Mouse (Mus musculus) T-helper 2 cell (primary cell): Measurements from ENCODE around the gene Serpinf1.

Experiments
- in situ Hi-C: fragments of 300-600 bp; cut with MboI, MseI; formaldehyde crosslinking; loops from one replicate; pipeline ENCODE4 v1.15.1; 2025; ENCODE audit warnings: high pct_unique_total_duplicates

The Serpinf1 gene

DNA sequence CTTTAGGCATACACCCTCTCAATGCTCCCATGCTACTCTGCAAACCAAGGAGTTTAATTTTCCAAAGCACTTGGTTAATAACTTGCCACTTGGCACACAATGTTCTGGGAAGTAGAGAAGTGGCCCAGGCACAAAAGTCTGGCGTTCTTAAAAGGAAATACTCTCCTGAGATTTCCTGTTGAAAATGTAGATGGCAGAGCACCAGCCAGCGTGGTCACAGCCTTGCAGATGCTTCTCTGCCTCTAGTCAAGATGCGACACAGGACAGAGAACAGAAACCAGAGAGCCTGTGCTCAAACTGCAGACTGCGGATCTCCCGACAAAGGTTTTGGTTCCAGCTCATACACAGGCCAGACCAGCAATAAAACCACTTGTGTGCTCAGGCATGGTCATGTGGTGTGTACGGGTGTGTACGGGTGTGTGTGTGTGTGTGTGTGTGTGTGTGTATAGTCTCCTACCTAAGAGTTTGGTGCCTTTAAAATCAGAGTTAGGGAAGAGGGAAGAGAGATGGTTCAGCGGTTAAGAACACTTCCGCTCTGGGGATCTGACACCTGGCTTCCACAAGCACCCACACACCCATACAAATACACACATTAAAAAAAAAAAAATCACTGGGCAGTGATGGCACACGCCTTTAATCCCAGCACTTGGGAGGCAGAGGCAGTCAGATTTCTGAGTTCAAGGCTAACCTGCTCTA, 32.7 kb upstream of the Serpinf1 start:
- in situ Hi-C loops, result no loop called here

DNA sequence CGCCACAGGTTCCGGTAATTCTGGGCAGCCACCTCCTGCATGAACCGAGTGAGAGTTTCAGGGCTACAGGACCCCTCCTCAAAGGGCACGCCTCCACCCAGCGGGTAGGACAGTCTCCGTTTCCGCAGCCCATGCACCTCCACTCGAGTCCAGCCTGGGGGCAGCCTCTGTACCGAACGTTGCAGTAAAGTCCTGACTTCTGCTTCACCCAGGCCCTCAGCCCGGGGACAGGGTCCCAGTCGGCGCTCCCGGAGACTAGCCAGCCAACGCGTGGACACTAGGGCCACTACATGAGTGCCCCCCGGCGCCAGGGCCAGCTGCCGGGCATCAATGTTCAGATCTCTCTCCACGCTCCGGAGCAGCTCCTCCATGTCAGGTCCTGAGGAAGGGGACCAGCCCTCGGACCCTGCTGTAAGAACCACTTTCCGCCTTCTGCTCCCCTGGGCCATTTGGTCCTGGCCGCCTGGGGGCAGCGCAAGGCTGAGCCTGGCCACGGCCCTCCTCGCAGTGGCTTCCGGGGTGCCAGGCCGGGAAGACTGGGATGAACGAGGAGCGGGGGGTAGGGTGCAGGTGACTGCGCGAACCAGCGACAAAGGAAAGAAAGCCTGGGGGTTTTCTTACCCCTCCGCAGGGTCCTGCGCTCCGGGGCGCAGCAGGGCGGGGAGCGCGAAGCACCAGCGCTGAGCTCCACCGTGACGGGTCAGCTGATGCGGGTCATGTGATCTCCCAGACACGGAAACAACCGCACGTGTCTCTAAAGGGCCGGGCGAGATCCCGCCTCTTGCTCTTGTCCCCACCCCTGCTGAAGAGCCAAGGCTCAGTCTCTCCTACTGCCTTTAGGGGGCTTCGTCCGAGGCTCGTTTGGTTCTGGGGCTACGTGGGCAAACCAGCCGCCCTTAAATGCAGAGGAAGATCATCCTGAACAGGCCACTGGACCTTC, 31.8 kb upstream of the Serpinf1 start, which contains the start of gene Wdr81:
Gene Wdr81 (minus strand): TSS at position 727 of the 940 bp plus-strand sequence.
- in situ Hi-C loops, result no loop called here

DNA sequence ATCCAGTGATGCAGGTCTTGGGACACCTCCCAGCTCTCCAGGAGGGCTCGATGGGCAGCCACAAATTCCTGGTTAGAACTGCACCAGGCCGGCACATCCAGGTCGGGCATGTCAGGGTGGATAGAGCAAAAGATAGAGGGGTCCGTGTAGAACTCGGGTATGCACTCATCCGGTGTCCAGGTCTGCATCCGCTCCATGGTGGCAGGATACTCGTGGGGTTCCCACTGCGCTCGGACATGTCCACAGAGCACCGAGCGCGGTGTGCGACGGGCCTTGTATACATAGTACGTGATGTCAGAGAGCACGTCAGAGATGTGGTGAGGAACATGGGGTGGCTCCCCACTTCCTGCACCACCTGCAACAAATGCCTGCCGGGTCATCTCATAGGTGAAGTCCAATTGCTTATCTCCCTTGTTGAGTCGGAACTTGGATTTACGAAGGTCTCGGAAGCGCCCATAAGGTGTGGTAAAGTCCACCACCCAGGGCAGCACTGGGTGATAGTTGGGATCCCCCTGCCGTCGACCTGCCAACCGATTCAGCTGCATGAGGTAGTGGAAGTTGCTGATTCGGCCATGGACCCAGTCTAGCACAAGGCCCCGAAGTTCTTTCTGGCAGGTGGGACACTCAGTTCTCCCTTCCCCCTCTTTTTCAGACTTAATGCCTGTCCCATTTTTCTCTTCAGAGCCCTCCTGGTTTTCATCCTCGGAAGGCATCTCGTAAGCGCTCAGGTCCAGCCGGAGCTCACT, 30.5 kb upstream of the Serpinf1 start:
- in situ Hi-C loops, result no loop called here

DNA sequence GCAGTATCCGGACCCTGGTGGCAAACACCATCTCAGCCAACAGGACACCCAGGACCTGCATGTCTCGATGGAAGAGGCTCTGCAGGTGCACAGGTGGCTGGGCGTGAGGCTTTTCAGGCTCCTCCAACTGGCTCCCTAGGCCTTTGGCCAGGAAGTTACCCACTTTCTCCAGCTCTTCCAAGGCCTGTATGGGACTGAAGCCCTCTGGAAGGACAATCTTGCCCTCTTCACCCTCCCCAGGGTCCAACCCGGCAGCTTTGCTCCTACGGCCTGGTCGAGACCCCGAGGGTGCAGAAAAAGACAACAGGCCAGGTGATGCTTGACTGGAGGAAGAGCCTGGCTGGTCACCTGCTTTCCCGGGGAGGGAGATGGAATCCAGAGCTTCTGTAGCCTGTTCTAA, 29.6 kb upstream of the Serpinf1 start:
- in situ Hi-C loops, result no loop called here

DNA sequence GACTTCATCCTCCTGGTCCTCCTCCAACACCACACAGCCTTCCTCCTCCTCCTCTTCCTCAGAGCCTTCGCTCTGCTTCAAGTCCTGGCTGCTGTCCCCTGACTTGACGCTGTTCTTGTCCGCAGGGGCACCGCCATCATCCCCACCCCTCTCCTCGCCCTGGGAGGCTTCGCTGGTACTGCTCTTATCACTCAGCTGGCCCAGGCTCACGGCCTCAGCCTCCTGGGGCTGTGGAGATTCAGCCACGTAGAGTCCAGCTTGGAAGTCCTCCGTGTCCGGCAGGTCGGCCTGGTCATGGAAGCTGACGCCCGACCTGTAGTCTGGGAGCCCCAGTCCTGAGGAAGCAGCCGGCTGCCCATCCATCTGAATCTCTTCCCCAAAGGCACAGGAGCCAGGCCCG, 28.4 kb upstream of the Serpinf1 start:
- in situ Hi-C loops, result no loop called here

DNA sequence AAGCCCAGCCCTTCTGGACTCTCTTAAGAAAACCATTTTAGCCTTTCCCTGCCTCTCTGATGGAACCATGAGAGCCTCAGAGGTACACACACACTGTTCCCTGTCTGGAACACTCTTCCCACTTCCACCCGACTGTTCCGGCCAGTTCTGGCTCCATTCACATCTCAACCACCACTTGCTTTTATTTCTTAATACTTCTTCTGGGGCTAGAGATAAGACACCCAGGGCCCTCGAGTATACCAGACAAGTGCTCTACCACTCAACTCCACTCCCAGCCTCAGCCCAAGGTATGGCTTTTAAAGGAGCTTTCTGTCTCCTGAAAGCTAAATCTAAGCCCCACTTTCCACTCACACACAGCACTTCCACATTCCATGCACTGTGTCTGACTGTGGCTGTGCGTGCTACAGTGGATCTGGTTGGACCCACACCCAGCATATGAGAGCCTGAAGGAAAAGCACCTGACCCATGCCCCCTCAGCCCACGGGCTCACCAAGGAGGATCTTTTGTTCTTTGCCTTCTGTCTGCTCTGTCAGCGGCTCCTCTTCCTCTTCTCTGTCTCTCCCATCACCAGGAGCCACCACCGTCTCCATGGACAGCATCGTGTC, 27.9 kb upstream of the Serpinf1 start:
- in situ Hi-C loops, result no loop called here

DNA sequence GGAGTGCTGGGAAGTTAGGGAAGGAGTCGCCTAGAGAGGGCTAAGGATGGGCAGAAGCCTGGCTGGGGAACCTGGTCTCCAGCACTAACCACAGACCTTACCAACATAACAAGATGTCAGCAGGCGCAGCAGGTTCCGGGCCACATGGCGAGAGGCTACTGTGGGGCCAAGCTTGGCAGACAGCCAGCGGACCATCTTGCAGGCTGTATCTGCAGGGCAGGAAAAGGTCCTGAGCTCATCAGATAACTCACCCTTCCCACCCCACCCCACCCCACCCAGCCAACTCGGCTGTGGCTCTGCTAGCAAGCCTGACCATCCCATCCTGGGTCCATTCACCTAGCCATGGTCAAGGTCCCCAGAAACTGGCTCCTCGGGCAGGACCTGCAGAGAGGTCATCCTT, 27.2 kb upstream of the Serpinf1 start:
- in situ Hi-C loops, result no loop called here

DNA sequence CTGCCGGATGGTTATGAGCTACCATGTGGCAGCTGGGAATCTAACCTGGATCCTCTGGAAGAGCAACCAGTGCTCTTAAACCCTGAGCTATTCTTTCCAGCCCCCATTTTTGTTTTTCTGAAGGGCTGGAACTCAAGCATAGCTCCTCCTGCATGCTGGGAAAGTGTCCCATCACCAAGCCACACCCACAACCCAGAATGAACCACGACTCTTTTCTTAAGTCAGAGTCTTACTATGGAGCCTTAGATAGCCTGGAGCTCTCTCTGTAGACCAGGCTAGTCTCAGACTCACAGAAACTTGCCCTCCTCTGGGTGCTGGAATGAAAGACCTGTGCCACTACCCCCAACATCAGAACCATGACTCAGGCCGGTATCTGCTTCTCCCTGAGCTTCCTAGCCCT, 26.1 kb upstream of the Serpinf1 start:
- in situ Hi-C loops, result no loop called here

DNA sequence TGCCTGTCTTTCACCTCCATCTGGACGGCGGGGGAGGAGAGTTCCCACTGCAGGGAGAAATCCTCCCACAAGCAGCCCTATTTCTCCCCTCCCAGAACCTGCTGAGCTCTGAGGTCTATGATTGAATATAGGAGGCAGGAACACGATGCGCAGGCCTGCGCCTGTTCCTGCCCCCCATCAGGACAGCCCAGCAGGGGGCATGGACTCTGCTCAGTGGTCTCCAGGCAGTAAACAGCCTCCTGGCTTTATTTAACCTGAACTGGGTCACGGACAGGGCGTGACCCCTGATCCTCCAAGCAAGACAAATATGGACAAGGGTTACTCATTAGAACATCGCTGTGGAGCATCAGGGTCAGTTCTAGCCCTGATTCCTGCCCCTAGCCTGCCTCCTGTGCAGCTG, 21.2 kb upstream of the Serpinf1 start:
- in situ Hi-C loops, result no loop called here

DNA sequence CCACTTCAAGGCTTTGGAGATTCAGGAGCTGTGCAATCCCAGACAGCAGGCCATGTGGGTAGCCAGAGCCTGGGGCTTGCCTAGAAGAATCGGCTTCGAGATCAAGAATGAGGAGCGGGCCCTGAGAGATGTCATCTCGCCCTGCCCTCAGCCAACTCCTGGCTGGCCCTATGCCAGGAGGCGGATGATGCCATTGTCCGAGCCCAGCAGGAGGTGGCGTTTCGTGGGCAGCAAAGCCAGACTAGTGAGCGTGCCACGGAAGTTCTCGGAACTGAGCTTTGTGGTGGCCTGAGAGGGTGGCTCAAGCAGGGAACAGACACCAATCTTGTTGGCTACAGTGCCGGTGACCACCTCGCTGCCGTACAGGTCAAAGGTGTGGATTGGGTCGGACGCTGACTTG, 19.1 kb upstream of the Serpinf1 start:
- in situ Hi-C loops, result no loop called here

DNA sequence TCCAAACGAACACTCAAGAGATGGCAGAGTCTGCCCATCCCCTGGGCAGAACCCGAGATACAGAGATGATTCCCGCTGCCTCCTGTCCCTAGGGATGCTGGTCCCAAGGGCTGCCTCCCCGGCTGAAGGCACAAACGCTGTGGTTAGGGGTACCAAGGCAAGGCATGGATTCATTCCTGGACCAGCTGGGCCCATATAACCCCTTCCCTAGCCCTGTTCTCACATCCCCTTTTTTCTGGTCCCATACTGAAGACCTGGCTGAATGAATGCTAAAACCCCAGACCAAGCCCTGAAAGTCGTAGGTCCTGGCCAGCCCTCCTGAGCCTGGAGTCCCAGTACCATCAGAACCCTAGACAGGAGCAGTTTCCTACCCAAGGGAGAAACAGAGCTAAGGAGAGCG, 18.5 kb upstream of the Serpinf1 start:
- in situ Hi-C loops, result no loop called here

DNA sequence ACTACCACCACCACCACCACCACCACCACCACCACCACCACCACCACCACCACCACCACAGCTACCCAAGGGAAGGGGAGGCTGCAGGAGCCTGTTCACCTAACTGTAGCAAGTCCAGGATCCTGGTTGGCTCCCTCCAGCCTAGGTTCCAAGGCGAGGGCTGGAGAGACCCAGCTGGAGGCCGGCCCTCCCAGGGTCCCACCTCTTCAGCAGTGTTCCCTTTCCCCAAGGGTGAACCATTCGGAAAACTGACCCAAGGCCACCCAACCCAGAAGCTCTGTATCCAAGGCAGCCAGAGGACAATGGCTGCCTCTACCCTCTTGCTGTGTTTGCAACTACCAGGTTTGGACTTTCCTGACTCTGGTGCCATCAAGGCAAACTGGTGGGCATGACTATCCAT, 17.4 kb upstream of the Serpinf1 start:
- in situ Hi-C loops, result no loop called here

DNA sequence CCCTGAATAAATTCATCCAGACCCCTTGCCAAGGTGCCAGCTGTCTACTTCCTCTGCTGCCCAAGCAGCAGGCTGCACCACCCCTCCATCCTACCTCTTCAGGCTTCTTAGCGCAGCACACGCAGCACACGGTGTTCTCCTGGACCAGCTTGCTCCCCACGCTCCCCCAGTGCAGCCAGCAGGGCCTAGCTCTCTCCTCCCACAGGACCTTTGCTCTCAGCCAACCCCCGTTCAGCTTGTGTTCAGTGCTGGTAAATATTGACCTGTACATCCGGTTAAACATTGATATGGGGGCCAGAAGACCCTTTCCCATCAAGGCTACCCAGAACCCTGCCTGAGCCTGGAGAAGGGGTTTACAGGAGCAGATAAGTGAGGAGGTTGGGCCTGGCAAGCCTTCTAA, 16.9 kb upstream of the Serpinf1 start, which contains the start of gene Serpinf2:
Gene Serpinf2 (minus strand): TSS at position 229 of the 400 bp plus-strand sequence.
- in situ Hi-C loops, result no loop called here

DNA sequence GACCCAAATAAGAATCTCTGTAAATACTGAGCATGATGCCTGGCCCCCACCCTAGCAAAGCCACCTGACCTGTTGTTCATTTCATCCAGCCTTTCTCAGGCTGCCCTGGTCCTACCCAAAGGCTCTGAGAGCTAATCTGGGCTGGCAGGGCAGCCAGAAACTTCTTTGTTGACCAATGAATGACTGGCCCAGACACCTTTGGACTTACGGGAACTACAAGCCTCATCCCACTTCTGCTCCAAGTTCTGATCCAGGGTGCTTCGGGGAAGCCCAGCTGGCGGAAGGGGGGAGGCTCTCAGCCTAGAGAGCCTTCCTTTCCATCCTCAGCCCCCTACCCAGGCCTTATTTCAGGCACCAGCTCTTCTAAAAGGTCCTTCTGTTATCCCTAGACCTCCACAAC, 16.3 kb upstream of the Serpinf1 start:
- in situ Hi-C loops, result no loop called here

DNA sequence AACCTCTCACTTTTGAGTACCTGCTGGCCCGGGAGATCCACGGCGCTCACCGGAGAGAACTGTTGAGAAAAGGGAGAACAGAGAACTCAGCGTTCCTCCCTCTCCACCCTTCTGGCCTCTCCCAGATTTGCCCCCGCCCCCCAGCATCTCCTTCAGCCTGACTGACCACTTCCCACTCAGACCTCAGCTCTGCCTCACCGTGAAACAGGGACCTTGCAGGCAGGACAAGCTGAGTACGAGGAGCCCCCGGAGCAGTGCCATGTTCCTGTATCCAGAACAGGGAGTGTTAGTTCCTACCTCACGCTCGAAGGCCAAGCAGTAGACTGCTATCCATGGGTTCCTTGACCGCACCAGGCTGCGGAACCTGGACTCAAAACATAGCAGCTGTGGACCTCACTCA, 15.7 kb upstream of the Serpinf1 start:
- in situ Hi-C loops, result no loop called here

DNA sequence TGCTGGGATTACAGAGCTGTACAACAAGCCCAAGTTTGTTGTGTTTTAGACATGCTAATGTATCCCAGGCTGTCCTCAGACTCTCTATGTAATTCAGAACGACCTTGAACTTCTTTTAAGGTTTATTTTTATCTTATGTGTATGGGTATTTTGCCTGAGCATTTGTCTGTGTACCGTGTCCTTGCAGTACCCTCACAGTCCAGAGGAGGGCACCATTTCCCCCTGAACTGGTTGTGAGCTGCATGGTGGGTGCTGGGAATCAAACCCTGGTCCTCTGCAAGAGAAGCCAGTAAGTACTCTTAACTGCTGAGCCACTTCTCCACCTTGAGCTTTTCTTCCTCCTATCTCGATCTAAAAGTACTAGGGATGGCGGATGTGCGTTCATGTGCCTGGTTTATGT, 11.6 kb upstream of the Serpinf1 start:
- in situ Hi-C loops, result loop anchor here (5.0 kb wide), 1 partner anchor 42 kb away; no protein-coding TSS in a partner anchor

DNA sequence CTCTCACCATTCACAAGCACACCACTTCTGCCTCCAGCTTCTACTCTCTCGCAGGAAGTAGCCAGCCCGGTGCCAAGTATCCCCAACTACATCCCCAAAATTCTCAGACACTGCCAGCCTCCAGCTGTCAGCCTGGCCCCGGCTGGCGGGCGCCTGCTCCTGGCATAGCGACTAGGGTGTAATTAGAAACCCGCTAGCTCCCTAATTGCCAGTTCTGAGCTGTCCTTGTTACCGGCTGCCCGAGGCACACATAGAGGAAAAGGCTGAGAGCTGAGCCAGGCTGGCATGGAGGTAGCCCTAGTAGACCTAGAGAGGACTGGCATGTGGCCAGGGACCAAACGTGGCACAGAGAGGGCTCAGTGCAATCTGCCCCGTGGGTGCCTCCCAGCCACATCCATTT, 8.8 kb upstream of the Serpinf1 start:
- in situ Hi-C loops, result loop anchor here (5.0 kb wide), 1 partner anchor 39 kb away; no protein-coding TSS in a partner anchor

DNA sequence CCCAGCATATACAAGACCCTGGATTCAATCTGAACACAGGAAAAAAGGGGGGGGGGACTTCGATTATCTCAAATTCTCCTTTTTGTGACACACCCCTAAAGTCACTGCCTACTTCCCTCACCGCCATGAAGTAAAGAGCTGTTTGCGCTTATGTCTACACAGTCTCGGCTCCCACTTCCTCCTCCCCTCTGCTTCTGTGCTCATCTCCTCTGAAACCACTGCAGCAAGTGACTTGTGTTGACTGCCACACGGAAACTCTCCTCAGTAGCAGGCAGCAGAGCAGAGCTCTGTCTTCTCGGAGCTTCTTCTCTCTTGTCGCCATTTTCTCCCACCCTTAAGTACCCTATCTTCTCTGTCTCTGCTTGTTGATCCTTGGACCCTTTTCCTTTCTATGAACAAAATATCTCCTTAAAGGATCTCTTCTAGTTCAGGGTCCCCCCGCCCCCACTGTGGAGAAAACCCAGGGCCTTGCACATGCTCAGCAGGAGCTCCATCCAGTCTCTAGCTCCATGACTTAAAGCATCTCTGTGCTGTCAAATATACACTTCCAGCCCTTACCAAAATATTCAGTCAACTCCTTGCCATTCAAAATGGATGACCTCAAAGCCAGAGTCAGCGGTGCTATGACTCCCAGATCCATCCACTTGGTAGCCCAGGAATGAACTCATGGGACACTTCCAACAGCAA, 6.7 kb upstream of the Serpinf1 start:
- in situ Hi-C loops, result no loop called here

DNA sequence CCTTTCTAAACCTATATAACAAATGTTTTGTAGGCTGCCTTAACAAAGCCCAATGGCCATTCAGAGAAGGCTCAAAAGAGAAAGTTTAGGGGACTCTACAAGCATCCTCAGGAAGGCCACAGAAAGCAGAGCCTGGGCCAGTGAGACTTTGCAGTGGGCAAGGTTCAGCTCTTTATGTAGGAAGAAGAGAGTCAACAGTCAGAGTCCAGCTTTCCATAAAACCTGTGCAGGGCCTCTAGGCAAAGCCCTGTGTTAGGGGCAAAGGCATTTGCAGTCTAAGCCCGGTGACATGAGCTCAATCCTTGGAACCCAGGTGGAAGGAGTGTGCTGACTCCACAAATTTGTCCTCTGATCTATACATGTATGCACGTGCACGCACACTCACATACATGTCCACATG, 2.0 kb upstream of the Serpinf1 start:
- in situ Hi-C loops, result no loop called here

DNA sequence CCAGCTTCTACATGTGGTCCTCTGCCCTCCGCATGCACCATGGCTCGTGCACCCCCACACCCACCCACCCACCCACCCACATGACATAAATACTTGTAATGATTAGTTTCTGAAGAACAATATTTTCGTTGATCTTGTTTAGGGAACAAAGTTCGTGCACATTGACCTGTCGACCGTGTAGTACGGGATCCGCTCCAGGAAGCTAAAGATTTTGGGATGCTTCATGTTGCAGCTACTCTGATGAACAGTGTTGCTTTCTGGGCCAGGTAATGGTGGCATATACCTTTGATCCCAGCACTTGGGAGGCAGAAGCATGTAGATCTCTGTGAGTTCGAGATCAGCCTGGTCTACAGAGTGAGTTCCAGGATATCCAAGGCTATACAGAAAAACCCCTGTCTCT, 1.5 kb upstream of the Serpinf1 start:
- in situ Hi-C loops, result no loop called here

DNA sequence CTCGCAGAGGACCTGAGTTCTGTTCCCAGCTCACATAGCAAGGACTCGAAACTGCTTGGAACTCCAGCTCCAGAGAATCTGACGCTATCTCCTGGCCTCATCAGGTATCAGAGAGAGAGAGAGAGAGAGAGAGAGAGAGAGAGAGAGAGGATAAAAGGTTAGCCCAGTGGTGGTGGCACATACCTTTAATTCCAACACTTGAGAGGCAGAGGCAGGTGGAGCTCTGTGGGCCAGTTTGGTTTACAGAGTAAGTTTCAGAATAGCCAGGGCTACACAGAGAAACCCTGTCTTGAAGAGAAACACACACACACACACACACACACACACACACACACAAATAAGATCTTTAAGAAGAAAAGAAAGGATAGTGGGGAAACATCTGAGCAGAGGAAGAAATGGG, 590 bp upstream of the Serpinf1 start:
- in situ Hi-C loops, result no loop called here
